In genomic region chr17:33637516-33638276, GRCm38 (mm10) we compare ENCODE assay signal across 17 mouse cellular contexts. TPM values are rescaled to one million over a fixed set of nuclear protein-coding genes. Genes with fewer than 3 reads are reported as not detected.
DNase-seq lines count a peak whose midpoint lies in the region; ATAC-seq and TF ChIP-seq lines count a peak whose summit lies in the region.
"Had no signal": no experiment of that assay in that cellular context is flagged by ENCODE, and none has a peak within 500 bp of the region (broad histone marks: within the 10 kb centered on the region; RNA-seq: fewer than 3 reads in every experiment).

Gene Pram1 (plus strand): TSS chr17:33638056.

- H3K4me2 ChIP-seq in limb, embryonic 15.5 days: no peak within 1 kb of the TSS
- H3K4me2 ChIP-seq in liver, embryonic 11.5 days: no peak within 1 kb of the TSS
- H3K4me2 ChIP-seq in hindbrain, embryonic 13.5 days: no peak within 1 kb of the TSS
- H3K4me2 ChIP-seq: forebrain, embryonic 15.5 days; liver, embryonic 13.5 days; neural tube, embryonic 12.5 days; stomach, embryonic 15.5 days had no signal

- 80% methylated on average over 4 of the region's 4 CpGs for WGBS in limb, embryonic 15.5 days
- 90% methylated on average over 4 of the region's 4 CpGs for WGBS in limb, embryonic 10.5 days
- 48% methylated on average over 4 of the region's 4 CpGs for WGBS in liver, embryonic 11.5 days
- WGBS in hindbrain, embryonic 13.5 days: 88% methylated on average over 3 of the region's 4 CpGs
- 61% methylated on average over 4 of the region's 4 CpGs for WGBS in kidney, adult 2 months

- peak within 1 kb of the TSS; percentile 3; the same call in 1 of the 2 replicates for H3K27ac ChIP-seq in limb, embryonic 15.5 days
- no peak within 1 kb of the TSS for H3K27ac ChIP-seq in limb, embryonic 10.5 days
- H3K27ac ChIP-seq in liver, embryonic 11.5 days (ENCODE audit: low read depth, low read length): no peak within 1 kb of the TSS
- H3K27ac ChIP-seq in hindbrain, embryonic 13.5 days: no peak within 1 kb of the TSS
- no peak within 1 kb of the TSS for H3K27ac ChIP-seq in kidney, adult 2 months (ENCODE audit: insufficient read depth, low read depth, low read length)
- H3K27ac ChIP-seq: forebrain, embryonic 15.5 days; liver, embryonic 13.5 days; neural tube, embryonic 12.5 days; stomach, embryonic 15.5 days had no signal

- no peak within 1 kb of the TSS for H3K9ac ChIP-seq in limb, embryonic 15.5 days
- H3K9ac ChIP-seq in liver, embryonic 11.5 days (ENCODE audit: low read depth, low read length): no peak within 1 kb of the TSS
- H3K9ac ChIP-seq in hindbrain, embryonic 13.5 days: no peak within 1 kb of the TSS
- H3K9ac ChIP-seq: forebrain, embryonic 15.5 days; liver, embryonic 13.5 days; neural tube, embryonic 12.5 days; stomach, embryonic 15.5 days had no signal

- TF ChIP-seq POLR2A in kidney, adult 2 months (IDR thresholded peaks at IDR 0.05; ENCODE audit: low read depth, low read length): no peak

- H3K4me3 ChIP-seq in limb, embryonic 15.5 days: no peak within 1 kb of the TSS
- H3K4me3 ChIP-seq in limb, embryonic 10.5 days: no peak within 1 kb of the TSS
- no peak within 1 kb of the TSS for H3K4me3 ChIP-seq in liver, embryonic 11.5 days (ENCODE audit: low read depth, low read length)
- H3K4me3 ChIP-seq in hindbrain, embryonic 13.5 days: no peak within 1 kb of the TSS
- no peak within 1 kb of the TSS for H3K4me3 ChIP-seq in kidney, adult 2 months (ENCODE audit: insufficient read depth, low read depth, low read length)
- H3K4me3 ChIP-seq: erythroblast, embryonic 14.5 days; forebrain, embryonic 15.5 days; liver, embryonic 13.5 days; neural tube, embryonic 12.5 days; stomach, embryonic 15.5 days had no signal

- peaks cover 18% of the 10 kb centered on the region for H3K36me3 ChIP-seq in limb, embryonic 15.5 days
- H3K36me3 ChIP-seq in limb, embryonic 10.5 days: peaks cover 75% of the 10 kb centered on the region
- H3K36me3 ChIP-seq in liver, embryonic 11.5 days (ENCODE audit: control insufficient read depth, insufficient read depth, low read length): no peaks in the 10 kb centered on the region
- H3K36me3 ChIP-seq in hindbrain, embryonic 13.5 days: peaks cover 49% of the 10 kb centered on the region
- H3K36me3 ChIP-seq in kidney, adult 2 months (ENCODE audit: control insufficient read depth, insufficient read depth, low read length): no peaks in the 10 kb centered on the region

- no peaks in the 10 kb centered on the region for H3K27me3 ChIP-seq in limb, embryonic 15.5 days
- H3K27me3 ChIP-seq in limb, embryonic 10.5 days (ENCODE audit: low read depth, poor library complexity, severe bottlenecking): no peaks in the 10 kb centered on the region
- H3K27me3 ChIP-seq in liver, embryonic 11.5 days (replicated peaks; ENCODE audit: control insufficient read depth, insufficient read depth, low read length): no peaks in the 10 kb centered on the region
- no peaks in the 10 kb centered on the region for H3K27me3 ChIP-seq in hindbrain, embryonic 13.5 days
- H3K27me3 ChIP-seq in kidney, adult 2 months (replicated peaks; ENCODE audit: control insufficient read depth, insufficient read depth, low read length): no peaks in the 10 kb centered on the region
- H3K27me3 ChIP-seq: forebrain, embryonic 15.5 days; liver, embryonic 13.5 days; neural tube, embryonic 12.5 days; stomach, embryonic 15.5 days had no signal

- ATAC-seq in limb, embryonic 15.5 days (ENCODE audit: insufficient number of reproducible peaks, low FRiP score, low TSS enrichment, low read depth): no peak
- peak; percentile 53 for ATAC-seq in common myeloid progenitor, adult 5-6 weeks (replicated peaks; ENCODE audit: low read depth, poor library complexity, severe bottlenecking)
- ATAC-seq in liver, embryonic 11.5 days (replicated peaks; ENCODE audit: low FRiP score): no peak
- peak; percentile 72 for ATAC-seq in monocyte, adult 5-6 weeks (replicated peaks; ENCODE audit: insufficient number of reproducible peaks, low FRiP score, low TSS enrichment, poor library complexity, severe bottlenecking)
- no peak for ATAC-seq in hindbrain, embryonic 13.5 days (ENCODE audit: low FRiP score)
- ATAC-seq: forebrain, embryonic 15.5 days had no signal

- TF ChIP-seq CTCF in kidney, adult 2 months (conservative IDR thresholded peaks at IDR 0.05; ENCODE audit: insufficient read depth, insufficient read length, low read depth, low read length): no peak

- H3K9me3 ChIP-seq in limb, embryonic 15.5 days: no peaks in the 10 kb centered on the region
- no peaks in the 10 kb centered on the region for H3K9me3 ChIP-seq in limb, embryonic 10.5 days (replicated peaks)
- no peaks in the 10 kb centered on the region for H3K9me3 ChIP-seq in liver, embryonic 11.5 days (ENCODE audit: control insufficient read depth, low read length)
- no peaks in the 10 kb centered on the region for H3K9me3 ChIP-seq in hindbrain, embryonic 13.5 days
- H3K9me3 ChIP-seq: forebrain, embryonic 15.5 days; liver, embryonic 13.5 days; neural tube, embryonic 12.5 days; stomach, embryonic 15.5 days had no signal

- no peak for DNase-seq in limb, embryonic 10.5 days (ENCODE audit: low spot score)
- DNase-seq in liver, embryonic 11.5 days (ENCODE audit: low spot score): peak; percentile 9
- DNase-seq in kidney, adult 2 months: no peak
- DNase-seq: cerebellum, adult 8-10 months; heart, postnatal 14 days; liver, embryonic 13.5 days; thymus, postnatal 25 days had no signal

- no peaks in the 10 kb centered on the region for H3K4me1 ChIP-seq in limb, embryonic 15.5 days
- H3K4me1 ChIP-seq in limb, embryonic 10.5 days: no peaks in the 10 kb centered on the region
- peaks cover 13% of the 10 kb centered on the region for H3K4me1 ChIP-seq in liver, embryonic 11.5 days (replicated peaks; ENCODE audit: control insufficient read depth, insufficient read depth, low read length)
- no peaks in the 10 kb centered on the region for H3K4me1 ChIP-seq in hindbrain, embryonic 13.5 days (replicated peaks)
- no peaks in the 10 kb centered on the region for H3K4me1 ChIP-seq in kidney, adult 2 months (ENCODE audit: control insufficient read depth, insufficient read depth, low read length)
- H3K4me1 ChIP-seq: forebrain, embryonic 15.5 days; neural tube, embryonic 12.5 days; stomach, embryonic 15.5 days had no signal

RNA-seq across cellular contexts. Expression of gene Pram1, which starts in this region (rescaled TPM):
- polyA plus RNA-seq in limb, embryonic 15.5 days (2015; fragmentation: Nextera tagmentation; extraction: Ambion mirVana): 0.27 and 0.34 TPM in 2 replicates
- polyA plus RNA-seq in limb, embryonic 10.5 days (2016; fragmentation: Nextera tagmentation; extraction: Ambion mirVana): 0.56 and 0.66 TPM in 2 replicates
- 2.8 TPM in 1 of 2 replicates, not detected in the other for total RNA-seq in common myeloid progenitor, adult 5-6 weeks (2017)
- 0.82 and 1.6 TPM in 2 replicates for polyA plus RNA-seq in liver, embryonic 11.5 days (2014; fragmentation: Nextera tagmentation; extraction: Ambion mirVana)
- 5.0 to 7.9 TPM in 2 of 3 replicates, not detected in the other for total RNA-seq in monocyte, adult 5-6 weeks (2017)
- 0.49 and 0.83 TPM in 2 replicates for polyA plus RNA-seq in hindbrain, embryonic 13.5 days (2015; fragmentation: Nextera tagmentation; extraction: Ambion mirVana)
- 0.34 and 0.48 TPM in 2 replicates for polyA plus RNA-seq in kidney, adult 2 months (2012; rRNA removed)
- total RNA-seq: midbrain, postnatal 0 days had no signal
- polyA plus RNA-seq: C2C12 had no signal

Comparison
In these comparisons a context has a peak if more than half of its experiments do, and no peak if none do; other contexts are left out.
1. ATAC-seq: peak in common myeloid progenitor, adult 5-6 weeks (single experiment) and monocyte, adult 5-6 weeks (single experiment); none in limb, embryonic 15.5 days (single experiment), liver, embryonic 11.5 days (single experiment) and hindbrain, embryonic 13.5 days (single experiment).